Mouse (Mus musculus) duodenum, adult 2 months (tissue): ENCODE data around the gene Ccdc6. TPM values are rescaled to one million over a fixed set of nuclear protein-coding genes. Genes with fewer than 3 reads are reported as not detected.

Experiments
- polyA plus RNA-seq: library from polyadenylated mRNA; depleted of rRNA; stranded (reverse); fragments of >200 nt; gene quantifications from 2 replicates; pipeline ENCODE4 v1.2.3, GENCODE M21; 2012; ENCODE audit warnings: low replicate concordance; rRNA removed

The Ccdc6 gene
- polyA plus RNA-seq, result 20.8 and 24.6 TPM in 2 replicates

DNA sequence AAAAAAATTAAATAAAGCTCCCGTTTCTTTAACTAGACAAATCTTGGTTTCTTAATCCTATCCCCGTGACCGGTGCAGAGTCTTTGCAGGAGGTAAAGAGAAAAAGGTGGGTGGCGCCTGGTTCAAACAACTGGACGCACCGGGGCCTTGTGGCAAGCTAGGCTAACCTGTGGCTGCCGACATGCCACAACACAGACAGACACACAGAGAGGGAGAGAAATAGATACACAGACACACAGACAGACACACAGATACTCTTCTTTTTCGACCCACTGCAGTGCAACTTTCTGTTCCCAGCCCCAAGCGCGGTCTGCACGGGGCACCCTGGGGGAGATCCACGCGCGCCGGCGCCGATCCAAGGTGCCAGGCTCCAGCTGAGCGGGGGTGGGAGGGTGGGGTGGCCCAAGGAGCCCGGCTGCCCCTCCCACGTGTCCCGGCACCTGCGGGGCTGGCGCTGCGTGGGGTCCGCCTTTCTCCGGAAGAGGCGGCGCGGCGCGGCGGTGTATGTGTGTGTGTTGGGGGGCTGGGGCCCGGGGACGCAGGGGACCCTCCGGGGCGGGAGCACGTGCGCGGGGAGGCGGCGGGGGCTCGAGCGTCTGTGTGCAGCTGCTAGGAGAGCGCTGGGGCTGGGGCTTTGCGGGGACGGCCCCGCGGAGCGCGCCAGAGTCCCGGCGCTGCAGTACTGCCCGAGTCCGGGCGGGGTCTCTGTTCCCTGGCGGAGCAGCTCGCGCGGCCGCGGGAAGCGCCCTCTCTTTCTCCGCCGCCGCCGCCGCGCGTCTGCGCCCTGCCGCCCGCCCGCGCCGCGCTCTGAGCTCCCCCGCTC, at the start of gene Ccdc6:
TSS of gene Ccdc6 (plus strand) at position 756 of the 823 bp plus-strand sequence.

DNA sequence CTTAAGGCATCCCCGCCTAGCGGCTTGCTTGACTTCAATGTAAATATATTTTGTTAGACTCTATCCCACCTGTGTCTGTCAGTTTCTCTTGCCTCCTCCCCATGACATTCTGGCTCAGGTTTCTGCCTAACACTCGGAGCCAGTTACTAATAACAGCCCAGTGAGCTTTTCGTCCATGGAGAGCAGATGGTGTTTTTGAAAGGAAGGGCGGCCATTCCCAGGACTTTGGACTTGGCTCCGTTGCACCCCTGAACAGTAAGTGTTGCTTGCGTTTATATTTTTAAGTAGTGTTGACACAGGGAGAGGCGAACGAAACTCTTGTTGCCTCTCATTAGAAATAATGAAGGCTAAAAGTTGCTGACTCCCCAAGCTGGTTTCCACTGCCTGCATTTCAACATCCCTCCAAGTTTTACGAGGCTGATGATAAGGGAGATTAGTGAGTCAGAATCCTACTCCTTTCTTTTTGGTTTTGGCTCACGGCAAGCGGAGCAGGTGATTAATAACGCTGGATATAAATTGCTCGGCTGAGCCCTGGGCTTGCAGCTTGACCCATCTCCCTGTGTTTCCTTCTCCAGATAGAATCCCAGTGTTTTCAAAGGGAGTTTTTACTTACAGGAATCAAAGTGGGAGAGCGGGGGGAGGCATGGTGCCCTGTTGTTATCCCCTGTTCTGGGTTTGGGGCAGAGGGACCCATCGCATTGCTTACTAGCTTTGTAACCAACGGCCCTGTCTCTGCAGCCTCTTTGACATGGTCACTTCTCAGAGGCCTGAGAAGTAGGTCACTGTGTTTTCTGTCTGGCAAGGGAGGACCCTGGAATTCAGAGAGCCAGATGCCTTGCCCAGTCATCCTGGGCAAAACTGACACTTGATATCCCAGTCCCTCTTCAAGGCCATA, 107.8 kb downstream of the Ccdc6 start, which contains the start of gene Mrln:
TSS of gene Mrln (plus strand) at position 160 of the 895 bp plus-strand sequence.

Other genes starting within 250 kb of the Ccdc6 start
- gene Mrln, start 107.5 kb downstream of the Ccdc6 start, polyA plus RNA-seq, result not detected in 2 replicates
- 0.62 and 11.6 TPM in 2 replicates for gene Slc16a9, start 148.0 kb downstream of the Ccdc6 start, polyA plus RNA-seq